Mouse (Mus musculus): ENCODE measurements at regions not wholly inside any gene's neighbourhood (a gene's known extent, or its start where the extent isn't known, plus 50 kb on each side); places are given as distances from the start of the nearest gene placed in this dataset.

GRCm38 (mm10) chr9:23134006-23134405 lies 88.9 kb upstream of the Bmper start:
- no peak for DNase-seq (ENCODE audit: low spot score in 2 of 2)

- DNase-seq (ENCODE audit: low spot score in 2 of 2), result no peak
These were observed 88.3 kb upstream of the Bmper start for GRCm38 (mm10) chr9:23134421-23135118.

GRCm38 (mm10) chr9:23136511-23136910 lies 86.4 kb upstream of the Bmper start:
- DNase-seq (ENCODE audit: low spot score in 2 of 2), result no peak

- DNase-seq (ENCODE audit: low spot score in 2 of 2), result no peak
These were observed 85.1 kb upstream of the Bmper start for GRCm38 (mm10) chr9:23137682-23138210.

- no peak for DNase-seq (ENCODE audit: low spot score in 2 of 2)
These were observed 83.2 kb upstream of the Bmper start for GRCm38 (mm10) chr9:23139580-23140162.

GRCm38 (mm10) chr9:23144281-23144680 lies 78.6 kb upstream of the Bmper start:
- DNase-seq (ENCODE audit: low spot score in 2 of 2), result no peak

GRCm38 (mm10) chr9:23150338-23150737 lies 72.5 kb upstream of the Bmper start:
- DNase-seq (ENCODE audit: low spot score in 2 of 2), result no peak

GRCm38 (mm10) chr9:23150874-23151273 lies 72.0 kb upstream of the Bmper start:
- no peak for DNase-seq (ENCODE audit: low spot score in 2 of 2)

GRCm38 (mm10) chr9:23151953-23152490 lies 70.9 kb upstream of the Bmper start:
- no peak for DNase-seq (ENCODE audit: low spot score in 2 of 2)

- no peak for DNase-seq (ENCODE audit: low spot score in 2 of 2)
These were observed 65.9 kb upstream of the Bmper start for GRCm38 (mm10) chr9:23156820-23157570.

GRCm38 (mm10) chr9:23158499-23158898 lies 64.4 kb upstream of the Bmper start:
- no peak for DNase-seq (ENCODE audit: low spot score in 2 of 2)

- no peak for DNase-seq (ENCODE audit: low spot score in 2 of 2)
These were observed 61.5 kb upstream of the Bmper start for GRCm38 (mm10) chr9:23161346-23161745.

- no peak for DNase-seq (ENCODE audit: low spot score in 2 of 2)
These were observed 55.8 kb upstream of the Bmper start for GRCm38 (mm10) chr9:23167056-23167591.

- DNase-seq (ENCODE audit: low spot score in 2 of 2), result no peak
These were observed 55.2 kb upstream of the Bmper start for GRCm38 (mm10) chr9:23167716-23168115.

- DNase-seq (ENCODE audit: low spot score in 2 of 2), result no peak
These were observed 54.7 kb upstream of the Bmper start for GRCm38 (mm10) chr9:23168149-23168548.

- no peak for DNase-seq (ENCODE audit: low spot score in 2 of 2)
These were observed 51.5 kb upstream of the Bmper start for GRCm38 (mm10) chr9:23171361-23171760.
